Comparison of ENCODE assay signal across 9 mouse cellular contexts in the genomic region with DNA sequence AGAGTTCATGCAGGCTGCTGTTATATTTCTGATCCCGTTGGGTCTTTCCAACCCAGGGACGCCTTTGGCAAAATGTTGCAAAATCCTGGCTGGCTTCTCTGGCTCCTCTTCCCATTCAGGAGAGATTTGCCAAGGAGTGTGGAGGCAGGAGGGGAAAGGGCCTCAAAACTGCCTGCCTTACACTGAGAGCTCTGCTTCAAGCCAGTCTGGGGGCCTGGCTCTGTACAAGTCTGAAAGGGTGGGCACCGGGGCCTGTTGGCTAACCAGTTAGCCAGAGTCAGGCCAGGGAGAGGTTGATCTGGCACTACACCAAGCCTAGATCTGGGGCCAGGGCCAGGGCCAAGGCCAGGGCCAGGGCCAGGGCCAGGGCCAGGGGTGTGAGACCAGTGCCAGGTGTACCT. TPM values are rescaled to one million over a fixed set of nuclear protein-coding genes. Genes with fewer than 3 reads are reported as not detected.
A peak's percentile ranks its signal among the peaks of the same experiment; 100 is the strongest.
DNase-seq lines count a peak whose midpoint lies in the region; TF ChIP-seq lines count a peak whose summit lies in the region.
"Had no signal": no experiment of that assay in that cellular context is flagged by ENCODE, and none has a peak within 500 bp of the region (broad histone marks: within the 10 kb centered on the region; RNA-seq: fewer than 3 reads in every experiment).

No protein-coding gene starts in this region.

- H3K27ac ChIP-seq in layer of hippocampus, adult 2 months, result peak overlapping the region; percentile 71
- H3K27ac ChIP-seq: neural tube, embryonic 12.5 days had no signal

- TF ChIP-seq CTCF in layer of hippocampus, adult 2 months (conservative IDR thresholded peaks at IDR 0.05), result no peak

- no peak overlapping the region for H3K4me3 ChIP-seq in layer of hippocampus, adult 2 months
- H3K4me3 ChIP-seq: neural tube, embryonic 12.5 days had no signal

- DNase-seq in adrenal gland, adult 8-10 months, result peak; percentile 66
- DNase-seq in adrenal gland, adult 18-20 months (ENCODE audit: low spot score in 2 of 2), result no peak
- no peak for DNase-seq in layer of hippocampus, adult 2 months (ENCODE audit: low spot score in 2 of 2)
- DNase-seq in layer of hippocampus, adult 8-10 months (ENCODE audit: low spot score in 2 of 2), result no peak
- peak; percentile 72 for DNase-seq in brain, adult 2 months (ENCODE audit: low read depth, low spot score)
- peak; percentile 73 for DNase-seq in heart, adult 8-10 months (ENCODE audit: low spot score)
- no peak for DNase-seq in right cerebral cortex, postnatal 14 days
- DNase-seq in thymus, postnatal 14 days, result no peak

RNA-seq across cellular contexts. Expression of gene Pim3, which starts 3.8 kb away (rescaled TPM):
- total RNA-seq in adrenal gland, adult 8-10 months (2022), result 100 to 1,000 TPM in 1 of 4 experiments, 10 to 100 TPM in 3; 62.7 to 164 (median 75.8) TPM
- total RNA-seq in adrenal gland, adult 18-20 months (2021), result 10 to 100 TPM; 74.3 to 84.7 TPM
- total RNA-seq in layer of hippocampus, adult 2 months (2021), result 10 to 100 TPM; 29.9 to 37.9 TPM
- 10 to 100 TPM; 32.4 to 44.2 (median 38.4) TPM for total RNA-seq in layer of hippocampus, adult 8-10 months (2022)
- 100 to 1,000 TPM in 1 of 4 experiments, 10 to 100 TPM in 3; 70.8 to 183 (median 86.1) TPM for total RNA-seq in heart, adult 8-10 months (2022)

RNA-seq across cellular contexts. Expression of gene Creld2, which starts 38.7 kb away (rescaled TPM):
- 10 to 100 TPM; 40.3 to 51.5 (median 49.2) TPM for total RNA-seq in adrenal gland, adult 8-10 months (2022)
- total RNA-seq in adrenal gland, adult 18-20 months (2021), result 10 to 100 TPM; 45.3 to 51.7 TPM
- total RNA-seq in layer of hippocampus, adult 2 months (2021), result 10 to 100 TPM; 21.4 to 26.5 TPM
- total RNA-seq in layer of hippocampus, adult 8-10 months (2022), result 10 to 100 TPM; 15.0 to 35.2 (median 26.0) TPM
- 10 to 100 TPM; 17.2 to 28.0 (median 21.1) TPM for total RNA-seq in heart, adult 8-10 months (2022)

RNA-seq across cellular contexts. Expression of gene Alg12, which starts 39.0 kb away (rescaled TPM):
- 10 to 100 TPM; 19.3 to 22.3 (median 20.3) TPM for total RNA-seq in adrenal gland, adult 8-10 months (2022)
- 10 to 100 TPM; 14.4 to 15.2 TPM for total RNA-seq in adrenal gland, adult 18-20 months (2021)
- total RNA-seq in layer of hippocampus, adult 2 months (2021), result 10 to 100 TPM; 10.1 to 13.3 TPM
- total RNA-seq in layer of hippocampus, adult 8-10 months (2022), result 10 to 100 TPM; 11.3 to 16.7 (median 14.3) TPM
- 10 to 100 TPM in 2 of 4 experiments, 1 to 10 TPM in 2; 7.4 to 10.3 (median 9.9) TPM for total RNA-seq in heart, adult 8-10 months (2022)

Comparison
In these comparisons a context has a peak if more than half of its experiments do, and no peak if none do; other contexts are left out.
1. DNase-seq: peak in adrenal gland, adult 8-10 months (single experiment), brain, adult 2 months (single experiment) and heart, adult 8-10 months (single experiment); none in adrenal gland, adult 18-20 months (0 of 2), layer of hippocampus, adult 2 months (0 of 2), layer of hippocampus, adult 8-10 months (0 of 2), right cerebral cortex, postnatal 14 days (single experiment) and thymus, postnatal 14 days (single experiment).